Comparison of ENCODE assay signal across 14 mouse cellular contexts in genomic region chr14:24794359-24794845, GRCm38 (mm10).
DNase-seq lines count a peak whose midpoint lies in the region; ATAC-seq and TF ChIP-seq lines count a peak whose summit lies in the region.
"Had no signal": no experiment of that assay in that cellular context is flagged by ENCODE, and none has a peak within 500 bp of the region (broad histone marks: within the 10 kb centered on the region; RNA-seq: fewer than 3 reads in every experiment).

No protein-coding gene starts in this region.

- H3K27me3 ChIP-seq in embryonic facial prominence, embryonic 14.5 days (replicated peaks; ENCODE audit: control insufficient read depth, insufficient read depth, low read length) = no peaks in the 10 kb centered on the region
- no peaks in the 10 kb centered on the region for H3K27me3 ChIP-seq in embryonic facial prominence, embryonic 10.5 days (replicated peaks; ENCODE audit: low read depth, poor library complexity, severe bottlenecking)
- no peaks in the 10 kb centered on the region for H3K27me3 ChIP-seq in hindbrain, postnatal 0 days (ENCODE audit: insufficient read depth, low read length)
- H3K27me3 ChIP-seq in hindbrain, embryonic 11.5 days (ENCODE audit: control insufficient read depth, insufficient read depth, low read length) = no peaks in the 10 kb centered on the region
- no peaks in the 10 kb centered on the region for H3K27me3 ChIP-seq in forebrain, embryonic 15.5 days
- H3K27me3 ChIP-seq: midbrain, embryonic 12.5 days had no signal

- no peak overlapping the region for H3K4me2 ChIP-seq in embryonic facial prominence, embryonic 14.5 days (ENCODE audit: low read depth, low read length)
- H3K4me2 ChIP-seq in hindbrain, postnatal 0 days (ENCODE audit: low read depth, low read length) = no peak overlapping the region
- no peak overlapping the region for H3K4me2 ChIP-seq in hindbrain, embryonic 11.5 days (replicated peaks; ENCODE audit: low read depth, low read length)
- H3K4me2 ChIP-seq in forebrain, embryonic 15.5 days (replicated peaks) = no peak overlapping the region
- H3K4me2 ChIP-seq: midbrain, embryonic 12.5 days had no signal

- H3K36me3 ChIP-seq in embryonic facial prominence, embryonic 14.5 days (ENCODE audit: control insufficient read depth, insufficient read depth, low read length) = no peaks in the 10 kb centered on the region
- no peaks in the 10 kb centered on the region for H3K36me3 ChIP-seq in embryonic facial prominence, embryonic 10.5 days (replicated peaks)
- no peaks in the 10 kb centered on the region for H3K36me3 ChIP-seq in hindbrain, postnatal 0 days (ENCODE audit: insufficient read depth, low read length)
- no peaks in the 10 kb centered on the region for H3K36me3 ChIP-seq in hindbrain, embryonic 11.5 days (ENCODE audit: control insufficient read depth, insufficient read depth, low read length)
- no peaks in the 10 kb centered on the region for H3K36me3 ChIP-seq in forebrain, embryonic 15.5 days
- H3K36me3 ChIP-seq: G1E; heart, embryonic 10.5 days; midbrain, embryonic 12.5 days had no signal

- H3K27ac ChIP-seq in embryonic facial prominence, embryonic 14.5 days (replicated peaks; ENCODE audit: low read depth, low read length) = peak overlapping the region; percentile 77
- no peak overlapping the region; the same call in 1 of the 2 replicates for H3K27ac ChIP-seq in embryonic facial prominence, embryonic 10.5 days (replicated peaks)
- H3K27ac ChIP-seq in hindbrain, postnatal 0 days = peak overlapping the region; percentile 69; the same call in 1 of the 2 replicates
- H3K27ac ChIP-seq in hindbrain, embryonic 11.5 days (ENCODE audit: low read depth, low read length) = no peak overlapping the region
- 0 out of 2 replicates have a peak overlapping the region, but pooled peaks have one; percentile 27 for H3K27ac ChIP-seq in brown adipose tissue, adult 24 weeks (replicated peaks; ENCODE audit: low read depth, low read length)
- peak overlapping the region; percentile 82 for H3K27ac ChIP-seq in forebrain, embryonic 15.5 days (replicated peaks)
- H3K27ac ChIP-seq: heart, embryonic 10.5 days; midbrain, embryonic 12.5 days had no signal

- no peak for TF ChIP-seq CTCF in hindbrain, postnatal 0 days (IDR thresholded peaks at IDR 0.05; ENCODE audit: low read depth)

- no peak overlapping the region for H3K4me3 ChIP-seq in embryonic facial prominence, embryonic 14.5 days (ENCODE audit: low read depth, low read length)
- no peak overlapping the region for H3K4me3 ChIP-seq in embryonic facial prominence, embryonic 10.5 days
- H3K4me3 ChIP-seq in hindbrain, postnatal 0 days (ENCODE audit: low read length) = no peak overlapping the region
- no peak overlapping the region for H3K4me3 ChIP-seq in hindbrain, embryonic 11.5 days (ENCODE audit: low read depth, low read length)
- H3K4me3 ChIP-seq in brown adipose tissue, adult 24 weeks (ENCODE audit: insufficient read depth, low read depth, low read length) = no peak overlapping the region
- no peak overlapping the region for H3K4me3 ChIP-seq in forebrain, embryonic 15.5 days
- H3K4me3 ChIP-seq: heart, embryonic 10.5 days; midbrain, embryonic 12.5 days had no signal

- 73% methylated on average over 12 of the region's 12 CpGs for WGBS in embryonic facial prominence, embryonic 14.5 days
- 80% methylated on average over 12 of the region's 12 CpGs for WGBS in embryonic facial prominence, embryonic 10.5 days
- 59% methylated on average over 12 of the region's 12 CpGs for WGBS in hindbrain, postnatal 0 days
- WGBS in hindbrain, embryonic 11.5 days = 73% methylated on average over 12 of the region's 12 CpGs
- WGBS in forebrain, embryonic 15.5 days = 71% methylated on average over 12 of the region's 12 CpGs

- no peak for DNase-seq in embryonic facial prominence, embryonic 14.5 days (ENCODE audit: low spot score)
- DNase-seq in embryonic facial prominence, embryonic 10.5 days (ENCODE audit: low spot score) = no peak
- DNase-seq in hindbrain, postnatal 0 days (ENCODE audit: low spot score) = no peak
- no peak for DNase-seq in hindbrain, embryonic 11.5 days (ENCODE audit: low spot score)
- no peak for DNase-seq in right cerebral cortex, postnatal 14 days
- DNase-seq in adrenal gland, adult 2 months = no peak
- DNase-seq: B cell, adult 2 months; embryo, embryonic 11 days; thymus, postnatal 4 days had no signal

- H3K9me3 ChIP-seq in embryonic facial prominence, embryonic 14.5 days (ENCODE audit: control insufficient read depth, low read length) = no peaks in the 10 kb centered on the region
- no peaks in the 10 kb centered on the region for H3K9me3 ChIP-seq in embryonic facial prominence, embryonic 10.5 days
- no peaks in the 10 kb centered on the region for H3K9me3 ChIP-seq in hindbrain, postnatal 0 days (ENCODE audit: low read length)
- H3K9me3 ChIP-seq in hindbrain, embryonic 11.5 days (ENCODE audit: control insufficient read depth, low read length) = no peaks in the 10 kb centered on the region
- H3K9me3 ChIP-seq in forebrain, embryonic 15.5 days = no peaks in the 10 kb centered on the region
- H3K9me3 ChIP-seq: heart, embryonic 10.5 days had no signal

- no peak overlapping the region for H3K9ac ChIP-seq in embryonic facial prominence, embryonic 14.5 days (ENCODE audit: low read depth, low read length)
- no peak overlapping the region for H3K9ac ChIP-seq in hindbrain, postnatal 0 days (replicated peaks; ENCODE audit: low read length)
- H3K9ac ChIP-seq in hindbrain, embryonic 11.5 days (ENCODE audit: low read depth, low read length) = no peak overlapping the region
- no peak overlapping the region for H3K9ac ChIP-seq in forebrain, embryonic 15.5 days (replicated peaks)
- H3K9ac ChIP-seq: midbrain, embryonic 12.5 days had no signal

- peaks cover 17% of the 10 kb centered on the region for H3K4me1 ChIP-seq in embryonic facial prominence, embryonic 14.5 days (ENCODE audit: control insufficient read depth, insufficient read depth, low read length)
- H3K4me1 ChIP-seq in embryonic facial prominence, embryonic 10.5 days = peaks cover 12% of the 10 kb centered on the region
- 0 out of 2 replicates have a peak, but pooled peaks cover 4% of the 10 kb centered on the region for H3K4me1 ChIP-seq in hindbrain, postnatal 0 days (ENCODE audit: insufficient read depth, low read length)
- no peaks in the 10 kb centered on the region for H3K4me1 ChIP-seq in hindbrain, embryonic 11.5 days (replicated peaks; ENCODE audit: control insufficient read depth, insufficient read depth, low read length)
- H3K4me1 ChIP-seq in brown adipose tissue, adult 24 weeks (ENCODE audit: control insufficient read depth, insufficient read depth, insufficient read length, low read length) = no peaks in the 10 kb centered on the region; the same call in 1 of the 2 replicates
- peaks cover 16% of the 10 kb centered on the region for H3K4me1 ChIP-seq in forebrain, embryonic 15.5 days

- ATAC-seq in embryonic facial prominence, embryonic 14.5 days (ENCODE audit: low read depth) = no peak
- no peak for ATAC-seq in hindbrain, postnatal 0 days
- ATAC-seq in hindbrain, embryonic 11.5 days (ENCODE audit: low FRiP score) = no peak
- ATAC-seq in forebrain, embryonic 15.5 days (replicated peaks) = no peak

Comparison
In these comparisons a context has a peak if more than half of its experiments do, and no peak if none do; other contexts are left out.
1. H3K27ac ChIP-seq: peak in embryonic facial prominence, embryonic 14.5 days (single experiment), hindbrain, postnatal 0 days (single experiment), brown adipose tissue, adult 24 weeks (single experiment) and forebrain, embryonic 15.5 days (single experiment); none in embryonic facial prominence, embryonic 10.5 days (single experiment) and hindbrain, embryonic 11.5 days (single experiment).